Mouse (Mus musculus) ES-Bruce4 (cell line): ENCODE results near the gene Szrd1. TPM values are rescaled to one million over a fixed set of nuclear protein-coding genes. Genes with fewer than 3 reads are reported as not detected.
A peak's percentile ranks its signal among the peaks of the same experiment; 100 is the strongest.

ENCODE experiments used
- H3K27ac ChIP-seq: 2 replicates; pipeline ENCODE4 v1.5.1; 2012; ENCODE audit warnings: low read length, inconsistent platforms; ENCODE audit not compliant: insufficient read depth
- H3K27me3 ChIP-seq: 2 replicates; pipeline ENCODE4 v1.6.1; 2012; ENCODE audit warnings: mild to moderate bottlenecking, low read length, inconsistent platforms; ENCODE audit not compliant: control insufficient read depth, poor library complexity, insufficient read depth, severe bottlenecking
- H3K36me3 ChIP-seq: 2 replicates; pipeline ENCODE4 v1.6.1; 2012; ENCODE audit warnings: inconsistent platforms, mild to moderate bottlenecking, low read length, moderate library complexity; ENCODE audit not compliant: control insufficient read depth, poor library complexity, insufficient read depth, severe bottlenecking
- H3K4me1 ChIP-seq: one replicate; pipeline ENCODE4 v1.8.1; 2011; ENCODE audit warnings: low read length; ENCODE audit not compliant: control insufficient read depth, insufficient read depth
- H3K4me3 ChIP-seq: 2 replicates; pipeline ENCODE4 v1.5.1; 2011; ENCODE audit warnings: low read depth, mild to moderate bottlenecking, low read length
- H3K9ac ChIP-seq: 2 replicates; pipeline ENCODE4 v1.6.1; 2012; ENCODE audit warnings: low read depth, mild to moderate bottlenecking, inconsistent platforms; ENCODE audit not compliant: poor library complexity, severe bottlenecking
- H3K9me3 ChIP-seq: replicated peaks from 2 replicates; pipeline ENCODE4 v1.6.1; 2012; ENCODE audit warnings: mild to moderate bottlenecking, low read length, inconsistent platforms; ENCODE audit not compliant: control insufficient read depth, poor library complexity, insufficient read depth, severe bottlenecking
- CTCF ChIP-seq: IDR thresholded peaks from one replicate; pipeline ENCODE4 v1.8.1; 2011; ENCODE audit warnings: low read depth, low read length
- EP300 ChIP-seq: IDR thresholded peaks from 2 replicates; pipeline ENCODE4 v1.6.1; 2011; ENCODE audit warnings: low read depth, low read length; ENCODE audit not compliant: insufficient read depth
- POLR2A ChIP-seq: IDR thresholded peaks from one replicate; pipeline ENCODE4 v1.8.1; 2011; ENCODE audit warnings: low read length; ENCODE audit not compliant: insufficient read depth
- polyA plus RNA-seq: library from polyadenylated mRNA; stranded (reverse); fragments of >200 nt; gene quantifications from 2 replicates; pipeline ENCODE4 v1.2.4, GENCODE M21; 2011; ENCODE audit warnings: low read depth; ENCODE audit not compliant: missing spikeins, insufficient read depth, insufficient read length

Gene Szrd1
- polyA plus RNA-seq, 1 experiment: 122 TPM

DNA sequence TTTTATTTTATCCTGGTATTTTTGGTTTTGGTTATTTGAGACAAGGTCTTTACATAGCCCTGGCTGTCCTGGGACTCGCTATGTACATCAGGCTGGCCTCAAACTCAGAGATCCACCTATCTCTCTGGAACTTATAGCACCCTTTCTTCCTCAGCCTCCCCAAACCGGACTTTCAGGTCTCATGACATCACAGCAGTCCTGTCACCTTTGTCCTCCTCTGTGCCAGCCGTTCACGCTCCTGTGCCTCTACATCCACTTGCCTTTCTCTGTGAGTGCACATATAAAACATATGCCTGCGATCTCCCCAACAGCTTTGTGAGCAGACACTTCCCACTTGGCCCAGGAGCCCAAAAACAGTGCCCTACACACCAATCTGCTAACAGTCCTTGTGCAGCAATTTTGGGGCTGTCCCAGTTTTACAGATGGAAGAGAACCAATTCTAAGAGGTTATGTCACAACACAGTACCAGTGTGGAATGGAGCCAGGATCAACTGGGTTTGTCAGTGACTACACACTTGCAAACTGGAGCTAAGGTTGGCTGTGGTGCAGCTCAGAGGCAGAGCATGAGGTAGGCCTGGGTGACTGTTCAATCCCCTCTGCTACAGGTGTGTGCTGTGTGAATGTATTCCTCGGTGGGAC is 8.8 kb downstream of the Szrd1 start:
- Histone ChIP-seq H3K36me3 (no peaks in the 10 kb centered on the region), H3K27ac (no peak overlapping the region), H3K9me3 (no peaks in the 10 kb centered on the region), H3K4me3 (no peak overlapping the region), H3K27me3 (no peaks in the 10 kb centered on the region), H3K4me1 (peaks cover 9% of the 10 kb centered on the region), H3K9ac (no peak overlapping the region)
- no peak for TF ChIP-seq EP300
- no peak for TF ChIP-seq CTCF
- TF ChIP-seq POLR2A: no peak

DNA sequence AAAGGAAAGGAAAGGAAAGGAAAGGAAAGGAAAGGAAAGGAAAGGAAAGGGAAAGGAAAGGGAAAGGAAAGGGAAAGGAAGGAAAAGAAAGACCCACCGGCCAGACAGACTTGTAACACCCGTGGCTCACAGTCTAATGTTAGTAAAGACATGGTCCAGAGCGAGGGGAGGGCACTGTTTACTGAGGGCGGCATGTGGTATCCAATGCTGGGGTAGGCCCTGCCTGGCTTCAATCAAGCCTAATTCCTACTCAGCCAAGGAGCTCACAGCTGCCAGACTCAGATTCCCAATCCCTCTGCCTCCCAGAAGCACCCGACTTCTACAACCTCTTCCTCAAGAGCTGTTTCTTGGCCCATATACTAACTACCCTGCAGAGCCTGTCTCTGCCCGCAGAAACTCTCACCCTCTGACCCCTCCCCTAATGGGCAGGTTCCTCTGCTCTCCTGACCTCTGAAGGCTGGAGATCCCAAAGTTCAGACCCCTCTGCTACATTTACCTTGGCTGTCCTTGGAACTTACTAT is 10.3 kb downstream of the Szrd1 start:
- Histone ChIP-seq H3K9ac (no peak overlapping the region), H3K27me3 (no peaks in the 10 kb centered on the region), H3K27ac (no peak overlapping the region), H3K9me3 (no peaks in the 10 kb centered on the region), H3K36me3 (no peaks in the 10 kb centered on the region), H3K4me1 (peaks cover 9% of the 10 kb centered on the region), H3K4me3 (no peak overlapping the region)
- TF ChIP-seq CTCF: no peak
- TF ChIP-seq POLR2A: no peak
- no peak for TF ChIP-seq EP300

DNA sequence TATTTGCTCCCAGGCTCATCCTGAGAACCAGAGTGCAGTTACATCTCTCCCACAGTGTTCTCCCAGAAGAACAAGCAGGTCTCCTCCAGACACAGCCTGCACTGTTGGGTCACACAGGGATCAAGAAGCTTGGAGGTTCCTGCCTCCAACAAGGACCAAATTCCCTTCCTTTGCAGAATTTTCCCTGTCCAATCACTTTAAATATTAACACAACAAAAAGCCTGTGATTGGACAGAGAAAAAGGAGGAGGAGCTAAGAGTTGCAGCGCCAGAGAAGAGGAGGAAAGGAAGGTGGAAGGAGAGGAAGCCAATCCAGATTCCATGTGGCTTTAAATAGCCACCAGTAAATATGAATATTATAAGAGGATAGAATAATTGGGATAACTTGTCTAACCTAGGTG is 16.5 kb downstream of the Szrd1 start:
- Histone ChIP-seq H3K4me3 (no peak overlapping the region), H3K9me3 (no peaks in the 10 kb centered on the region), H3K36me3 (peaks cover 3% of the 10 kb centered on the region), H3K9ac (no peak overlapping the region), H3K4me1 (peaks cover 6% of the 10 kb centered on the region), H3K27me3 (no peaks in the 10 kb centered on the region), H3K27ac (no peak overlapping the region)
- no peak for TF ChIP-seq POLR2A

DNA sequence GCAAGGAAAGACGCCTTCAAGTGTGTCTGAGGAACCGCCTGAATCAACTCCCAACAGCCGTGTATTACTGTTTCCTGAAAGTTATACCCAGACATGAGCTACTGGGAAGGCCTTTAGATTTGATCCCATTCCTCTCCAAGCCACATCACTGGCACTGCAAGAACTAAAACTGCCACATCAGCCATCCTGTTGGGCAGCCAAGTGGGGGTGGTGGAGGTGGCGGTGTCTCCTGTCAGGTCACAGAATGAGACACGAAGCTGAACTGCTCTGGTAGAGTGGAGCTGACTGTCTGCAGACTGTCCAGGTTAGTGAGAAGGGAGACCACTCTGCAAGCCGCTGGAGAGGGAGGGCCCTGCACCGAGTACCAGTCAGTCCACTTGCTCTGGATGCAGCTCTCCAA is 16.9 kb downstream of the Szrd1 start:
- Histone ChIP-seq H3K27ac (no peak overlapping the region), H3K9me3 (no peaks in the 10 kb centered on the region), H3K27me3 (no peaks in the 10 kb centered on the region), H3K9ac (no peak overlapping the region), H3K4me3 (no peak overlapping the region), H3K4me1 (peaks cover 6% of the 10 kb centered on the region), H3K36me3 (peaks cover 4% of the 10 kb centered on the region)
- no peak for TF ChIP-seq CTCF
- no peak for TF ChIP-seq POLR2A
- TF ChIP-seq EP300: no peak

DNA sequence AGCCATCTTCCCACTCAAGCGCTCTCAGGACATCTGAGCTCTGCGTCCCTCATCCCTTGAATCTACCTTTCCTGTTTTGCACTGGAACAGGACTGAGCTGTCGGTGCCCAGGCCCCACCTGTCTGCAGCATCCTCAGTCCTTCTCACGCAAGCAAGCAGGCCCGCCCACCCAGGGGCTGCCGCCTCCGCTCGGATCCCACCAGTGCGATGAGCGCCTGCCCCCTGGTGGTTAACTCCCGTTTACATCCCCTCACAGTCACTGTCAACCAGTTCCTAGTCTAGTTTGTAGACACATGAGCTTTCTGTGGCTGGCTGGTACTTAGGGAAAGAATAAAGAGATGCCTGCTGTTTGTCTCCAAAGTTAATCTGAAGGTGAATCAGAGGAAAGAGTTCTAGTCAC is 18.9 kb downstream of the Szrd1 start:
- Histone ChIP-seq H3K27ac (no peak overlapping the region), H3K27me3 (no peaks in the 10 kb centered on the region), H3K9me3 (no peaks in the 10 kb centered on the region), H3K9ac (no peak overlapping the region), H3K4me3 (no peak overlapping the region), H3K4me1 (peaks cover 14% of the 10 kb centered on the region), H3K36me3 (peaks cover 7% of the 10 kb centered on the region)
- TF ChIP-seq POLR2A: no peak
- TF ChIP-seq EP300: 0 out of 2 replicates have a peak, but pooled peaks have one; percentile 9
- peak; percentile 87 for TF ChIP-seq CTCF

DNA sequence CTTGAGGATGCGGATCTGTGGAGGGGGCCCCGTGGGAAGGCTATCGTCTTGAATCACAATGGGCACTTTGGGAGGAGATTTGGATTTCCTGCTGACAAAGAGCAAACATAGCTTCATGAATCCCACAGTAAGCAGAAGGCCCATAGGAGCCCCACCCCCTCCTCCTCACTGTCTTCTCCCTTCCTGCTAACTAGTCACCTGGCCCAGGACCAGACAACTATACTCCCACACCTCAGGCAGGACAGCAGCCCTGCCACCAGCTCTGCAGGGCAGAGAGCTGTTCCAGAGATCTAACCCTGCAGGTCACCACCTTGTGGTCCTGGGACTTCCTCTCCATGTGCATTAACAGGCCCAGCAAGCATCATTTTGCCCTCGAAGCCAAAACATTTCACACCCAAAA is 20.9 kb downstream of the Szrd1 start:
- Histone ChIP-seq H3K27ac (no peak overlapping the region), H3K27me3 (no peaks in the 10 kb centered on the region), H3K9me3 (no peaks in the 10 kb centered on the region), H3K4me3 (no peak overlapping the region), H3K36me3 (peaks cover 7% of the 10 kb centered on the region), H3K9ac (no peak overlapping the region), H3K4me1 (peaks cover 23% of the 10 kb centered on the region)
- no peak for TF ChIP-seq CTCF
